Mouse (Mus musculus) left cerebral cortex, adult 18-20 months (tissue): Measurements from ENCODE around the gene Sntg2. TPM values are rescaled to one million over a fixed set of nuclear protein-coding genes. Genes with fewer than 3 reads are reported as not detected.
A peak's percentile ranks its signal among the peaks of the same experiment; 100 is the strongest.

Experiments
- DNase-seq, 2 experiments: peaks; one replicate each; pipeline ENCODE4 v3.0.0; 2021 to 2022; ENCODE audit warnings: low spot score in 2 of 2, mixed read lengths in 1 of 2
- long read RNA-seq, 2 experiments: library from polyadenylated mRNA; stranded (forward); transcript quantifications; one replicate each; pipeline ENCODE4 v2.0.0; 2021
- total RNA-seq, 2 experiments: library from RNA; stranded (reverse); gene quantifications; 2 replicates each; pipeline ENCODE4 v1.2.3; 2021

Gene Sntg2
- 10 to 100 TPM in 1 of 2 experiments, 1 to 10 TPM in 1; 8.8 to 10.4 TPM for total RNA-seq
- long read RNA-seq, experiment 1, partial matches to known transcripts: 1 of 6 reads
- long read RNA-seq, experiment 1, other reads (novel, unspliced or antisense): 3 of 6 reads
- long read RNA-seq, experiment 2, partial matches to known transcripts: 0 of 5 reads
- long read RNA-seq, experiment 2, other reads (novel, unspliced or antisense): 3 of 5 reads

DNA sequence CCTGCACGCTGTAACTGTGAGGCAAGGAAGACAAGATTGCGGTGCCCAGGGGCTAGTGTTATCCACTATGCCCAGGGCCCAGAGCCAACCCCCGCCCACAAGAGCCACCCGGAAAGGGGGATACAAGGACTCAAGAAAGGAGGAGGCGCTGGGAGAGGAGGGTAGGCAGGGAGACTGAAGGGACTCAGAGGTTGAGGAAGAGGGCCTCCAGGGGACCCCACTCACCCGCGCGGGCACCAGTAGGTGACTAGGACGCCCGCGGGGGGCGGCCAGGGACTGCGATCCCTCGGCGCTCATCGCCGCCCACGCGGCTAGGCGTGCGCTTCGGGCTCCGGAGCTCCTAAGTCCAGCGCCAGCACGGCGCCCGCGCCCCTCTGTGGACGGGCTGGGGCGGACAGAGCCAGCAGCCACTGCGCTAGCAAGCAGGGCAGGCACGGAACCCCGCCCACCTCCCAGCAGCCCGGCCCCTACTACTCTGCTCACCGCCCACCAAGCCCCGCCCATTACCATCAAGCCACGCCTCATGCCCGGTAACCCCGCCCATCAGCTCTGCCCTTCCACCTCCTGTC, at the start of gene Sntg2:
Sntg2 (minus strand) TSS at position 443 of the 569 bp plus-strand sequence.
- DNase-seq: peak; percentile 66 to 80

DNA sequence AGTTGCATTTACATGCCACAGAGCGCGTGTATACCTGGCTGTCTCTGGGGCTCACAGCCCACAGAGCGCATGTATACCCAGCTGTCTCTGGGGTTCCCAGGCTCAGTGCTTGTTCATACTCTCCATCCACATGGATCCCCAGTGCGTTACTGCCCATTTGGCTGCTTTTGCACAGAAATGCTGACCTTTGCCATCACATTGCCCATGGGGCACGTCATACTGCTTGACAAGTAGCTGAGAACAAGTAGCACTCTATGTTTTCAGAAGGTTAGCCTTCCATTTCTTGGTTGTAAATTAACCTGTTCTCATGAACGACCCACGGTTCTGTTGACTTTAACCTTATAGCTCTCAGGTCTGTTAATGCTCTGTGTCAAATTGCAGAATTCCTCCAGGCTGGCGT, 43.4 kb upstream of the Sntg2 start:
- no peak for DNase-seq

DNA sequence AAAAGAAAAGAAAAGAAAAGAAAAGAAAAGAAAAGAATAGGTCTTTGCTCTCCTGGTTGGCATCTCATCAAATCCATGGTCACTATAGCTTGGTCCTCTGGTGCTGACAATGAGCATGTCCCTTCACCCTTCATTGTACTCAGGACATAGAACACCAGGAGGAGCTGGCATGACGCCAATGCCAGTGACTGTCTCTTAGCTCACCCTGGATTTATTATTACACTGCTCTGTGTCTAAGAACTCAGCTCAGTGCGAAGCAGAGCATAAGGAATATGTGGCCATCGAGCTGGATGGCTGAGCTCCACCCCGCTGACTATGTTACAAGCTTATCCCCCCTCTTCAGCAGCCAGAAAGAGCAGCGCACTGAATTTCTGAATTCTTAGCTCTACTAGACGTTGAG, 42.8 kb upstream of the Sntg2 start:
- no peak for DNase-seq

DNA sequence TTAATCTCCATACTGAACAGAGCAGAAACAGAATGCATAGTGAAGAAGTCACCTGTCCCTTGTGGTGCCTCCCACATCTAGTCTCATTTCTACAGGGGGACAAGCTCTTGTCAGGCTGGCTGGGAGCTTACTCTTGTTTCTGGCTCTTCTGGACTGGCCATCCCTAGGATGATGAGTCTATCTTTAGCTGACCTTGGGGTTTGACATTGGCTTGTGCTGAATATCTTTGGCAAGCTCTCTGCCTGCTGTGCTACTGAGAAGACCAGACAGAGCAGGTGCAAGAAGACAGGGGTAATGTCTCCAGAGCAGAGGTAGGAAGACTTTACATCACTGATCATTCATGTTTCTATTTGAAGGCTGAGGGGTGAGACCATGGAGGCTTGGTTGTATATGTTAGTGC, 29.5 kb upstream of the Sntg2 start:
- DNase-seq: no peak

DNA sequence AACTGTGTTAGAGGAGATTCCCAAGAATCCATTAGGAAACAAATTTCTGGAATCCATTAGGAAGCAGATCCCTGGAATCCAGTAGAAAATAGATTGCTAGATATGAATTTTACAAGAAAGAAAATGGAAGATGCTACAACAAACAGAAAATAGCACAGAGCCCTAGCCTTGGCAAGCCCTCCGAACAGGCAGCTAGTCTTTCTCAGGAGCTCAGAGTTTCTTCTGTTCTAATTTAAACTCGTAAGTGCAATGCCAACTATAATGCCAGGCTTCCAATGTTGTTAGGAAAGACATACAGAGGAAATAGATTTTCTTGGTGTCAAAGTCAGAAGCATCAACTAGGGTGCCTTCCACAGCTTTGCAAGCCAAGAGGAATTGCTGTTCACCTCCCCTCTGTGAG, 27.4 kb upstream of the Sntg2 start:
- DNase-seq: peak in 1 of 2 experiments; percentile 16

DNA sequence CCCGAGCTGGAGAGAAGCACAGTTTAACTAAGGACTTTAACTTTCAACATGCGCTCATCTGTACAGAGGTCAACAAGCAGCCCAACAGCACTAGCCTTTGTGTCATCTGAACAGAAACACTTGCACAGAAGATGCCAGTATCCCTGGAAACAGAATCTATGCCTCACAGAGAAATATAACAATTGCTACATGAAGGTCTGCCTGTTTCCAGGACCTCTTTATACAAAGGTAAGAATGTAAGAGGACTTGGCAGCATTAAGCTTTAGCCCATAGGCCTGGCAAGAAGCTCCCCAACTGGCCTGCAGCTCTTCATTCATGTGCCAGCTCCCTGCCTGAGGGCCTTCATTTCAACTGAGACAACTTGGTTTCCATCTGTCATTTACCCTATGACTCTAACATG, 26.9 kb upstream of the Sntg2 start:
- no peak for DNase-seq

DNA sequence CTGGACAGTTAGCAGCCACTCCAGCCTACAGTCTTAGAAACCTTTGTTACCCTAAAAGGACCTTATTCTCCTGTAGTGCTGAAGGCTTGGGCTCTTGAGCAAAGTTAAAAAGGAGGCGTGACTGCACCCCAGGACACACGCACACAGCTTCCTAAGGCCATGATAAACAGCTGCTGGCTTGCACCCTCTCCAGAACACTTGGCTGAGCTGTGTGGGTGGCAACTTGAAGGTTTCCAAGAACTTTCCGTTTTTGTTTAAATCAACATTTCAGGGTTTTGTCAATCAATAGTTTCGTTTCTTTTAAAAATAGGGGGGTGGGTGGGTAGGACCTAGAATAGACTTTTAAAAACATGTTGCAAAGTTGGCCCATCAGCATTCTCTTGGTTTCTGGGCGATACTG, 882 bp downstream of the Sntg2 start:
- DNase-seq: no peak

DNA sequence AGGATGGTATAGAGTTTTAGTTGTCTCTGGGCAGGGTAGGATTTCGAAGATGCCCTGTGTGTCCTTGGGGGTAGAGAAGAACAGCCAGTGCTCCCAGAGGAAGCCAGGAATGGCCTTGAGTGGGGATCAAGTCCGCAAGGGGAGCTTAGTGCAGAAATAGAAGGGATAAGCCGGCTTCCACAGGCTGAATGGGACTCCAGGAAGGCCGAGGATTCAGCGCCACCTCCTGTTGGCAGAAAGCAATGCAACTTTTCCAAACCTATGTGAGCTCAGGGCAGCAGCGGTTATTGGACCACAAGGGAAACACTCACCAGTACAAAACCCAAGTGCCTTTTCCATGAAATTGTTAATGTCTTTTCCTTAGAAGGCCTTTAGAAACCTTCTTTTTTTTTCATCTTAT, 3.4 kb downstream of the Sntg2 start:
- DNase-seq: peak; percentile 90 to 92

DNA sequence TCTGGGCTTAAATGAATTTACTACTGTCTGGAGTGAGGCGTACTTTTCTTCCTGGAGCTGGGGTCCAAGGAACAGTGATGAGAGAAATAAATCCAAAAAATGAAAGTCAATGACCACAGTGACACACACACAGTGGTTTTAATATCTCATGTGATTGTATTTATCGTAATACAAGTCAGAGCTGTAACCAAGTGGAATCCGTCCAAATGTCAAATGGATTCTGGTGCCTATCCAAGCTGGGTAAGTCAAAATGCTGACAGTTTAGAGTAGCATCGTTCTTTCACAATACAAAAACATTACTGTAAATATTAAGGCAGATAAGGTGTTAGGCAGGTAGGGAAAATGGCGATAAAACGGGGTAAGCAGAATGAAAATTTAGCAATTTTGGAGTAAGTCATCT, 4.0 kb downstream of the Sntg2 start:
- DNase-seq: no peak

DNA sequence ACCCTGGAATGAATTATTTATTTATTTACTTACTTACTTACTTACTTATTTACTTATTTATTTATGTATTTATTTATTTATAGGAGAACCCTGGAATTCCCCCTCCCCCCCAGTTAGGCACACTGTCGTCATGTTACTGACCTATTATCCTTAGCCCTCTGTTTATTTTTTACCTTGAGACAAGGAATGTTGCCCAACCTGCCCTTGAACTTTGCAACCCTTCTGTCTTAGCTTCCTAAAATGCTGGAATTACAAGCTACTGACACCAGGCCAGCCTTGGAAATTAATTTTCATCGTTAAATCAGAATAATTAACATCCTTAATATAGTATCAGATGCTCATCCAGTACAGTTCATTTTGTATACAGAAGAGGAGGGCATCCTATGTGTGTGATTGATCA, 10.9 kb downstream of the Sntg2 start:
- no peak for DNase-seq

DNA sequence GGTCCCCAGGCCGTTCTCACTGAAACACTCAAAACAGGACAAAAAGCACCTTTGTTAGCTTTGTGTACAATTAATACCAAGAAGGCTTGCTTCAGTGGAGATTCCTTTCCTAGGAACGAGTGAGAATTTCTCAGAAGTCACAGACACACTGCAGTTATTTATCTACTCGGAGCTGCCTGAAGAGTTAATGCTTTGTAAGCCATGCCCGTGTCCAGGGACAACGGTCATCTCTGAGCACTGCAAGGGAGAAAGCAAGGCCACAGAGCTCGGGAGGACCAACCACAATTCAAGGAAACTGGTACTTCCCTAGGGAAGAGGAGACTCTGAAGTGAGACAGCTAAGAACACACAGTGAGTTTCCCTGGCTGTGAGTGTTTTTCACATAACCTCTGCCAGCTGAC, 15.5 kb downstream of the Sntg2 start:
- no peak for DNase-seq

DNA sequence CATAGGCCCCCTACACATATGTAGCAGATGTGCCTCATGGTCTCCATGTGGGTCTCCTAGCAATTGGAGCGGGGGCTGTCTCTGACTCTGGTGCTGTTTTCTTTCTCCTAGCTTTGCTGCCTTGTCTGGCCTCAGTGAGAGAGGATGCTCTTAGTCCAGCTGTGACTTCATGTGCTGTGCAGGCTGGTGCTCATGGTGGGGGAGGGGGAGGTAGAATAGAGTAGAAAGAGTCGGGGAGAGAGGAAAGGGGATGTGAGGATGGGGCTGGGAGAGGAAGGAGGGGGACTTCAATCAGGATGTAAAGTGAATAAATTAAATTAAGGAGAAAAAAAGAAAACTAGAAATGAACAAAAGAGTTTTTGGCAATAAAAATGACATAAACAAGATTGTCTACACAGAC, 20.8 kb downstream of the Sntg2 start:
- DNase-seq: no peak

DNA sequence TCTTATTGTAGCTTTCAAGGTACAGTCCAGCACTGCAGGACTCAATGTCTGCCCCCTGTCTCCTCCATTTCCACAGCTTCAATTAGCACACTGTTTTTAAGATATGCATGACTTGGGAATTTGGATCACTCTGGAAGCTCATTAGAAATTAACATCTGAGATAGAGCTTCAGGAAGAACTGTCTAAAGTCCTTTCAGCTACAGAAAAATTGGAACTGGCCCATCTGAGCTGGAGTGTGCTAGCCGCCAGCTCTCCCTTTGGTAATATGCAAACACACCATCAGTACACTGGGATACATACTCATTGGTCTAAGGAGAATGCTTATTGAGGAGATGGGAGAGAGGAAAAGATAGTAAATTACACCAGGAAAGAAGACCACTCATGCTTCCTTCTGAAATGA, 25.1 kb downstream of the Sntg2 start:
- DNase-seq: no peak

DNA sequence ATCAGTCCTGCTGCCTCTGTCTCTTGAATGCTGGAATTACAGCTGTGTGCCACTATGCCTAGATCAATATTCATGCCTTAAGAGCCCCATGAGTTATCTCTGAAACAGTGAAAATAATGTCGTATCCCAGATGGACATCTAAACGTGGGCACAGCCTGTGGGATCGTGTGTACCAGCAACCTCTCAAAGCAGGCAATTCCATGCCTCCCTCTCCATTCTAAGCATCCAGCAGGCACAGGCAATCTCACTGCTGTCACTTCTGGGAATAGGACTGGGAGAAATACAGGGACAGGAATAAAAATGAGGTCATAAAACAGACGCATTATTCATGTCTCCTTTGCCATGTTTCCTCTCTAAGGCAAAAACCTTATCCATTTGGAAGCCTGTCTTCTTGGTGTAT, 25.9 kb downstream of the Sntg2 start:
- no peak for DNase-seq

DNA sequence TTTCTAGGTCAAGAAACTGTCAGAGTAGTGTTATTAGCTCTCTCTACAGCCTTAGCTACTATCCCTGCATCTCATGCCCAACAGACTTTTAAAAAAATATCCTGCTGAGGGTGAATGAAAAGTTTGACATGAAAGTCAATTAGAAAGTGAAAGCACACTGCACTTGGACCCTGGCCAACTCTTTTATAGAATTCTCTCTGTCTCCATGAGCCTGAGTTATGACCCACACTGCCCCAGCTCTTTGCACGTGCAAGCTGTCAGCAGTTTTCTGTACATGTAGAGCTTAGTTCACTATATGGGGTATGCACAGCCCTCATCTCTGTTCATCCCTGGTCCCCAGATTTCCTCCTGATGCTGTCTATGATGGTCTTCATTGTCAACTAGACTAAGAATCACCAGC, 28.4 kb downstream of the Sntg2 start:
- no peak for DNase-seq

DNA sequence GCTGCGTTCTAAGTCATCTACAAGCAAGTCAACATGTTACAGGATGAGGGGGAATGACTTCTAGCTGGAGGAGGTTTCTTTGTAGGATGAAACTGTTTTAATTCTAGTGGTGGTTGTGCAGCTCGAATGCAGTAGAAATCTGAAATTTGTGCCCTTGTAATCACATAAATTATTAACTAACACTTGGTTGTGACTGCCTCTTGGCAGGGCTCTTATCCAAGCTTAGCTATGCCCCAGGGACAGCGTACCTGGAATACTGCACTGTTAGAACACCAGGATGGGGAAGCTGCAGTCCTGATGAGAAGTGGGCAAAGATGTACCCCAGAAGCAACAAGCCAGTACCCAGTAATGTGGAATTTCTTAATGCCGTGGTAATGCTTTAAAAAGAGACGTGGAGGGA, 36.9 kb downstream of the Sntg2 start:
- no peak for DNase-seq

DNA sequence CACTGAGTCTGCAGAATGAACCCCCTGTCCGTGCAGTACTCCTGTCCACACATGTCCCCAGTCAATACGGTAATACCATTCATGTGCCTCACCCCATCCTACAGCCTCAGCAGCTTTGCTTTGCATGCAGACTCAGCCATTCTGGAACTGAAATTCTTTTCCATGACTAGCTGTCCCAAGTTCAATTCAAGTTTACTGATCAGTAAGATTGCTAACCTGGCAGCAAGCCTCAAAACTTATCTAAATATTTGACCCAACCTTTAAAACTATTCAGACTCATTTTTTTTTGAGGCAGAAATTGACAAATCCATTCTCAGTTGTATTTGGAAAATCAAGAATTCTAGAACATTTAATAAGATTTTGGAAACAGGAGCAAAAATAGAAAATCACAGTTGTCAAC, 38.7 kb downstream of the Sntg2 start:
- DNase-seq: no peak

DNA sequence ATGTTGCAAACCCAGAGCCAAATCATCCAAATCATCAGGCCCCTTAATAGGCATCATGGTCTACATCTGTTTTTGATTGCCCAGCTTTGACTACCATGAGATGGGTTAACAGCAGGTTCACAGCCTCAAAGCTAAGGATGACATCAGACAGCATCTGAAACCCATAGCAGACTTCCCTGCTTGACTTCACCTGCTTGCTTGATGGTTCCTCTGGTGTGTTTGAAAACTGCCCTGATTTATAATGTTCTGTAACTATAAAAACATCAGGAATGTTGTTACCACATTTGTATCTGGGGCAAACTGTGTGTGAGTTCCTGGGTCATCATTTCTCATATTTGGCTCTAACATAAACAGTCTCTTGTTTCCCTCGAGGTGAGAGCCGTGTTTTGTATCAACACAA, 55.2 kb downstream of the Sntg2 start:
- no peak for DNase-seq

DNA sequence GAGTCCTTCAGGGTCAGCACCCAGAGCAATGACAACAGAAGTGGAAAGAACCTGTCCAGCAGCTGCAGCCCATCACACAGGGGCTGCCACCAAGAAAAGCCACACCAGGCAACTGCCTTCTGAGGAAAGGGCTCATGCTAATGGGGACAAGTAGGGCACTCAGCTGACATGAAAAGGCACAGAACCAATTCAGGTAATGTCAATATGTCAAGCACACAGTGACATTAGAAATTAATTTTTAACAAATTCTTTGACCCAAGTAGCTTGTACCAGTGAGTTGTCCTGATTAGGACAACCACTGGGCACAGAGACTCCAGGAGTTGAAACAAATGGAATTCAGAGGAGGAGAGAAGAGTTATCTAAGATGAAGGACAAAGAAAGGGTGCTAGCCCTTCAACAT, 60.2 kb downstream of the Sntg2 start:
- no peak for DNase-seq

DNA sequence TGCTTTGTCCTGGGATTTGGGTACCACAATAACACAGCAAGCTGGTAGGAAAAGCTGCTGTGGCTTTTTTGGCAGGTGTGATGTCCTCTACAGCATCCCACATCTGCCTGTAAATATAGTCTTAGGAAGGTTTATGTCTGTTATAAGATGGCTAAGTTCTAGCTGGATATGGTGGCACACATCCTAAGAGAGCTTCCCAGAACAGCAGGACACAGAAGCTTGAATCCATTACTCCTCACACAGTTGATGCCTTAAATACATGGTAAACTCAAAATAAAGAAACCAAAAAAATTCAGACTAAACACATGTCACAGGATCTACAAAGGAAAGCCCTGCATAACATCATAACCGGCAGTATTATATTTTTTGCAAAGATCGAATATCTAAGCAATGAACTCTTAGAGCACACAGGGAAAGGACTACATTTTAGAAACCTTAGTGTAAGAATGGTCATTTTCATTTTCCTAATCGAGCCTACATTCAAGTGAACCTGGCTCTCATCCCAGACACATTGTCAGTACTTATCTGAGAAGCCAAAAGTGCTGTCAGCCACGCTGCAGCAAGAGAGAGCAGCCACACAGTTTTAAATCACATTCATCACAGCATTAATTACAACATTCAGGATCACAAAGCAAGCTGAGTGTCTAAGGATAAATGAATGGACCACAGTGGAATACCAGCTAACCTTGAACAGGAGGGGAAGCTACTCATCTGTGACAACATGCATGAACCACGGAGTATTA, 64.8 kb downstream of the Sntg2 start:
- DNase-seq: peak in 1 of 2 experiments; percentile 14

DNA sequence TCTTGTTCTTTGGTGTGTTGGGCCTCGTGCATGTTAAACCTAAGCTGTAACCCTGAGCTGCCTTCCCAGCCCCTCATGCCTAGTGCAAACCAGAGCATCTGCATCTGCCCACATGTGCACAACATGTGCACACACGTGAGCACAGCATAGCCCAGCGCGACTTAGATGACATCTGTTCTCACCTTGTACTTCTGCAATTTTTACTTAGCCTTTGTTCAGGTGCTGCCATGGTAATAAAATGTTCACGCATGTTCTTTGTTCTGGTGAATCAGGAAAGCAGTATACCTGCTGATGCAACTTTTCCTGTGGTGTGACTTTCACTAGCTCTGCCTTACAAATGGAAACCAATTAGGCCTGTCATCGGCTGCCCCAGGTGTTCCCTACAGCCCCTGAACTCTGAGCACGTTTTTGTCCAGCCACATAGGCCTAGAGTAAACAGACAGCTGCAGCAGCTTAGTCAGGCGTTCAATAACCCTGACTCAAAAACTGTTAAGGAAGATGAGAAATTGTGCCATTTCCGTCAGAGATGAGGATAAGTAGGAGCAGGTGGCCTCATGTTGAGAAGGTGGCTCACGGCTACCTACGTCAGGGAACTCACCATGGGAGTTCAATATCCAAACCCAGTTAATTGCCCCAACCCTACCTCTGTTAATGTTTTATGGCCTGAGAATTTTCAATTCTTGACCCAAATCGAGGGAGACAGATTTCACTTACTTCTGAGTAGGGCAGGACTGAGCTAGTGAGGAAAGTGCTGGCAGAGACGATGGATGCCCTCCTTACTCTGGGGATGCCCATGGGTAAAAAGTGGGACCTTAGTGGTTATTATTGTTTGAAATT, 80.2 kb downstream of the Sntg2 start:
- DNase-seq: no peak
